Mouse (Mus musculus) cortical plate, adult 2 months (tissue): Measurements from ENCODE around the gene Slc9a3r2.

Source experiments
- CTCF ChIP-seq: fragments of 200-500 bp; IDR thresholded peaks from 2 replicates; pipeline ENCODE4 v1.5.1; 2011; ENCODE audit warnings: mild to moderate bottlenecking, control low read depth, low read length; ENCODE audit not compliant: insufficient read depth; ENCODE audit errors: extremely low read depth
- POLR2A ChIP-seq: fragments of 200-500 bp; IDR thresholded peaks from 2 replicates; pipeline ENCODE4 v1.6.1; 2011; ENCODE audit warnings: mild to moderate bottlenecking, low read length, control low read depth; ENCODE audit not compliant: insufficient read depth; ENCODE audit errors: extremely low read depth

DNA sequence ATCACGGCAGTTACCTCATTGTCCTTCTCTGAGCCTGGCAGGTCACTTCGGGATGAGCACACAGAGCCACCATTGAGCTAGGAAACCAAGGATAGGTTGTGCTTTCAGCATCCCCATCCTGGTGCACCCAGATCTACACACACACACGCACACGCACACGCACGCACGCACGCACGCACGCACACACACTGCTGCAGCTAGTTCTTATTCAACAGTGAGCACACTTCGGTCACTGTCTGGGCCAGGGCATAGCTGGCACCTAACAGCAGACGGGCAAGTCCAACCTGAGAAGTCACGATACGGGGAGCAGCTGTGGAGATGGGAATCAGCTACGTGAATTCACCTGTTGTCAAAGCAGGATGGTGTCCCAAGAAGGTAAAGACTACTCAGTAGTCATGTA is 9.5 kb downstream of the Slc9a3r2 start:
- no peak for TF ChIP-seq POLR2A
- no peak for TF ChIP-seq CTCF
